Mouse (Mus musculus): ENCODE results near the gene Gucd1.
"Not testable (repeated sequence)": the region's sequence is repeated elsewhere in the genome, so short reads cannot be mapped to it uniquely, and the experiment has no call there.

Gucd1 gene

GRCm38 (mm10) chr10:75517758-75518143 is at the start of gene Gucd1:
Gucd1 (minus strand) TSS chr10:75517972.
- DNase-seq = peak; percentile 96

DNA sequence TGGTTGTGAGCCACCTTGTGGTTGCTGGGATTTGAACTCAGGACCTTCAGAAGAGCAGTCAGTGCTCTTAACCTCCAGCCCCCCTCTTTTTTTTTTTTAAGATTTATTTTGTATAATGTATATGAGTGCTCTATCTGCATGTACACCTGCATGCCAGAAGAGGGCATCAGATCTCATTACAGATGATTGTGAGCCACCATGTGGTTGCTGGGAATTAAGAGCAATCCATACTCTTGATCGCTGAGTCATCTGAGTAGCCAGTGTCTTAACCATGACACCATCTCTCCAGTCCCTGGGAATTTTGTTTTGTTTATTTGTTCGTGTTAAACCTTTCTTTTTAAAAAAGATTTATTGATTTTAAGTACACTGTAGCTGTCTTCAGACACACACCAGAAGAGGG is 49.0 kb upstream of the Gucd1 start:
- DNase-seq = not testable (repeated sequence)

GRCm38 (mm10) chr10:75566321-75566720 is 48.5 kb upstream of the Gucd1 start:
- no peak for DNase-seq

DNA sequence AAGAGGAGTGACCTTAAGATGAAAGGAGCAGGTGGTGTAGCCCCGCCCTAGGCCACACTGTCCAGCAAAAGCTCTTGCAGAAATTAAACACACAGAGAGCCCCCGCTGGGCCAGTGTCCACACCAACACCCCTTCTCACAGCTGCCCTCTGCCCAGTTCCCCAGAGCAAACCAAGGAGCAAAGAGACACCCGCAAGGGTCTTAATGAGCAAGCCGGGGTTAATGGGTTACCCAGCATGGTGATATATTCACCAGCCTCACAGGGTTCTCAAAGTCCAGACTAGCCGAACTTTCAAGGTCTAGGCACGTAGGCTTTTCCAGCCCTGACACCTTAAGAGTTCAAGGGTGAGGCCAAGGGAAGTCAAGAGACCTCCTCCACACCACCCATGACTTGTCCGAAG is 48.1 kb upstream of the Gucd1 start:
- DNase-seq = peak; percentile 86

- no peak for DNase-seq
Observed at GRCm38 (mm10) chr10:75565436-75565835, 47.7 kb upstream of the Gucd1 start.

- DNase-seq = peak; percentile 16
Observed at GRCm38 (mm10) chr10:75564687-75565265, 47.0 kb upstream of the Gucd1 start.

GRCm38 (mm10) chr10:75562596-75562995 is 44.8 kb upstream of the Gucd1 start:
- DNase-seq = no peak

GRCm38 (mm10) chr10:75561071-75561654 is 43.4 kb upstream of the Gucd1 start, which contains the start of gene Ggt1:
Ggt1 (plus strand) TSS chr10:75561604.
- no peak for DNase-seq

GRCm38 (mm10) chr10:75560549-75560899 is 42.8 kb upstream of the Gucd1 start:
- DNase-seq = no peak

- peak; percentile 72 for DNase-seq
Observed at GRCm38 (mm10) chr10:75559676-75560548, 42.1 kb upstream of the Gucd1 start, which contains the start of gene Lrrc75b. Lrrc75b (minus strand) TSS chr10:75560330.

- DNase-seq = no peak
Observed at GRCm38 (mm10) chr10:75559041-75559675, 41.4 kb upstream of the Gucd1 start.

DNA sequence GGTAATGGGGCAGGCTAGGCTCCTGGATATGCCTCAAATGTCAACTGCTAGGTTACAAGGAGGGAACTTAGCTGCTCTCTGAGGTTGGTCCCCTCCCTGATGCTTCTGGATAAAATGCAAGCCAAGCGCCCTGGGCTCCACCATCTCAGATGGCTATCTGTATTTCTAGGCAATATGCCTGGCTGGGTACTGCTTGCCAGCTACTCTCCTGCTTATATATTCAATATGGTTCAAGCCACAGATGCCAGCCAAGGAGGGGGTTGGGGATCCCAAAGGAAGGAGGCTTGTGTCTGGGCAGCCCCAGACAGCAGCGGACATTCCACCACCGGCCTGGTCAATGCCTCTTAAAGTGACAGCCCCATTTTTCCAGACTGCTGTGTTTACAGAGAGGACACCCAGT is 40.7 kb upstream of the Gucd1 start:
- peak; percentile 36 for DNase-seq

- DNase-seq = no peak
Observed at GRCm38 (mm10) chr10:75556026-75556425, 38.3 kb upstream of the Gucd1 start.

GRCm38 (mm10) chr10:75555557-75555956 is 37.8 kb upstream of the Gucd1 start:
- no peak for DNase-seq

DNA sequence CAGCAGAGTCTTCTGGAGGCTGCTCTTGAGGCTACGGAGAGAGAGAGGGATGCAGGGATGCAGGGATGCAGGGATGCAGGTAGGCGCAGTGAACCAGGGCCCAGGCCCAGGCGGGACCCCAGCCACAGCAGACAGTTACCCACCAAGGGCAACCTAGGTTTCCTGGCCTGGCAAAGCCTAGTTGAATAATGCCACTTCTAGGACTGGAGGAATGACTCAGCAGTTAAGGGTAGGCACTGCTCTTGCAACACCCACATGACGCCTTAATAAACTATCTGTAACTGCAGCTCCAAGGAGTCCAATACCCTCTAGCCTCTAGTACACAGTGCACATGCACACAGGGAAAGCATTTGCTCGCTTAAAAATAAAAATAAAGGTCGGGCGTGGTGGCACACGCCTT is 36.3 kb upstream of the Gucd1 start:
- no peak for DNase-seq

GRCm38 (mm10) chr10:75552701-75553450 is 35.1 kb upstream of the Gucd1 start:
- no peak for DNase-seq

DNA sequence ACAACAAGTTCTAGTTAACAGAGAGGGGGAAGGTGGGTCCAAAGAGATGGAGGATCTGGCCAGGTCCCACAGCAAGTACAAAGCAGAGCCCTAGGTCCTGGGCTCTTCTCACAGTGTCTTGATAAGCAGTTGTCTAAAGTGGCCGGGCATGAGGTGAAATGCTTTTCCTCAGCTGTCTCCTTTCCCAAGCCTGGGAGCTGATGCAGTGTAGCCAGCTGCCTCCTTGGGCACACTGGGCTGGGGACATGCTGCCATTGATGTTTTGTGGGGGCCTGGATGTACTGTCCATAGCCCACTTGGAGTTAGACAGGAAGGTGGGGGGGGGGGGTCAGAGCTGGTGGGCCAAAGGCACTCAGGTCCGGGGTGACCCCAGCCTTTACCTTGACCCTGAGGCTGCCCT is 34.3 kb upstream of the Gucd1 start:
- no peak for DNase-seq

- no peak for DNase-seq
Observed at GRCm38 (mm10) chr10:75551175-75551574, 33.4 kb upstream of the Gucd1 start.

- no peak for DNase-seq
Observed at GRCm38 (mm10) chr10:75549886-75550285, 32.1 kb upstream of the Gucd1 start.

DNA sequence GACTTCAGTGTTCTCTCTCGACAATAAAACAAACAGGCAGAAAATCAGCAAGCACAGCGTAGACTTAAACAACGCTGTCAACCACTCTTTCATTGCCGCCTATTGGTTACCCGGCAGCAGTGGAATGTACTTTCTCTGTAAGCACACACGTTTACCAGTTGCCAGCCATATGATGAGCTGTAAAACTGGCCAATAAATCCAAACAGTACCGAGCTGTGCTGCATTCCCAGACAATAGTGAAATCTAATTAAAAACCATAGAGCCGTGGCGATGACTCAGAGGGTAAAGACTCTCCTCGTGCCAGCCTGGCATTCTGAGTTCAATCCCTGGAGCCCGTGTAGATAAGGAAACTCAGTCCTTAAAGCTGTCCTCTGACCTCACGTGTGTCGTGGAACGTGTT is 30.7 kb upstream of the Gucd1 start:
- DNase-seq = no peak

DNA sequence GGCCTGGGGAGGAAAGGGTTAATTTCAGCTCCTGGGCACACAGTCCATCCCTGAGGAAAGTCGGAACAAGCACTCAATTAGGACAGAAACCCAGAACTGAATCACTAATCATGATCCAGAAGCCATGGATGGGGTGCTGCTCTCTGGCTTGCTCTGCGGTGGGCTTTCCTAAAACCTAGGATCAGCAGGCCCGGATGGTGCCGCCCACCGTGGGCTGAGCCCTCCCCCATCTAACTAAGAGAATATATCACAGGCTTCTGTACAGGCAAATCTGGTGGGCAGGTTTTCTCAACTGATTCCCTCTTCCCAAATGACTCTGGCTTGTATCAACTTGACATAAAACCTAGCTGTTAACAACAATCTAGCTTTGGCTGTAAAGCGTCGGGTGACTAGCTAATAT is 30.1 kb upstream of the Gucd1 start:
- no peak for DNase-seq

DNA sequence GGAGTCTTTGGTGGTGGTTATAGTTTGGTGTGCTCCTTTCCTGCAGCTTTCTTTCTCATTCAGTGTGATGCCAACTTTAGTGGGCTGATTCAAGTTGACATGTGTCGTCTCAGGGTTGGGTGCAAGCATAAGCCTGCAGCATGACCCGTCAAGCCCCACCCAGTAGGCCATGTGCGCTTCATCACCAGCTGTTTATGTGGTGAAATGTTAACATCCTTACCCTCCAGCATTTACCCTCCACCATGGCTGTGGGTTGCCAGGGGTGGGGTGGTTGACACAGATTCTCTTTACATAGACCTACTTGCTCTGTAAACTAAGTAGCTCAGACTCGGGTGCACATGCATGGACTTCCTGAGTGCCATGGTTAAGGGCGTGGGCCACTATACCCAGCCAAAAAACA is 18.4 kb upstream of the Gucd1 start:
- DNase-seq = no peak

- no peak for DNase-seq
Observed at GRCm38 (mm10) chr10:75535423-75535822, 17.7 kb upstream of the Gucd1 start.

All from kidney, adult 18-20 months (tissue).